ENCODE assay signal across 8 mouse cellular contexts in genomic region chr16:87501304-87502078, GRCm38 (mm10). TPM values are rescaled to one million over a fixed set of nuclear protein-coding genes. Genes with fewer than 3 reads are reported as not detected.
DNase-seq lines count a peak whose midpoint lies in the region; ATAC-seq and TF ChIP-seq lines count a peak whose summit lies in the region.

No protein-coding gene starts in this region.

- no peak for TF ChIP-seq CTCF in brain, embryonic 14.5 days (IDR thresholded peaks at IDR 0.05; ENCODE audit: borderline replicate concordance, extremely low read depth, insufficient read depth, insufficient read length)
- no peak for TF ChIP-seq CTCF in heart, postnatal 0 days (IDR thresholded peaks at IDR 0.05; ENCODE audit: low read depth)

- no peak for TF ChIP-seq EP300 in heart, postnatal 0 days (IDR thresholded peaks at IDR 0.05; ENCODE audit: low read depth)

- WGBS in heart, postnatal 0 days: 8% methylated on average over 13 of the region's 13 CpGs
- 68% methylated on average over 13 of the region's 13 CpGs for WGBS in midbrain, embryonic 11.5 days

- no peak overlapping the region for H3K9ac ChIP-seq in heart, postnatal 0 days (replicated peaks; ENCODE audit: low read depth, low read length)
- no peak overlapping the region for H3K9ac ChIP-seq in midbrain, embryonic 11.5 days (ENCODE audit: low read length)

- TF ChIP-seq POLR2A in brain, embryonic 14.5 days (IDR thresholded peaks at IDR 0.05; ENCODE audit: borderline replicate concordance, extremely low read depth, insufficient read depth, insufficient read length, poor library complexity, severe bottlenecking): no peak

- H3K4me2 ChIP-seq in heart, postnatal 0 days (ENCODE audit: low read depth, low read length): peak overlapping the region; percentile 20; the same call in 1 of the 2 replicates
- H3K4me2 ChIP-seq in midbrain, embryonic 11.5 days: no peak overlapping the region

- peaks cover 17% of the 10 kb centered on the region for H3K4me1 ChIP-seq in heart, postnatal 0 days (ENCODE audit: control insufficient read depth, insufficient read depth)
- peaks cover 5% of the 10 kb centered on the region for H3K4me1 ChIP-seq in midbrain, embryonic 11.5 days (ENCODE audit: control insufficient read depth, insufficient read depth, low read length)

- H3K4me3 ChIP-seq in heart, postnatal 0 days (ENCODE audit: low read depth, low read length): no peak overlapping the region
- no peak overlapping the region for H3K4me3 ChIP-seq in midbrain, embryonic 11.5 days (ENCODE audit: low read depth, low read length)

- no peaks in the 10 kb centered on the region for H3K36me3 ChIP-seq in heart, postnatal 0 days (replicated peaks; ENCODE audit: control insufficient read depth, insufficient read depth, low read length)
- no peaks in the 10 kb centered on the region for H3K36me3 ChIP-seq in midbrain, embryonic 11.5 days (ENCODE audit: control insufficient read depth, insufficient read depth, low read length)

- peak overlapping the region; percentile 47 for H3K27ac ChIP-seq in heart, postnatal 0 days (ENCODE audit: low read depth)
- no peak overlapping the region for H3K27ac ChIP-seq in midbrain, embryonic 11.5 days (ENCODE audit: low read depth, low read length)

- peak; percentile 83 for ATAC-seq in heart, postnatal 0 days (ENCODE audit: insufficient read depth, low read depth)
- ATAC-seq in midbrain, embryonic 11.5 days (ENCODE audit: low FRiP score): no peak

- no peaks in the 10 kb centered on the region for H3K27me3 ChIP-seq in heart, postnatal 0 days (ENCODE audit: control insufficient read depth, insufficient read depth, low read length)
- H3K27me3 ChIP-seq in midbrain, embryonic 11.5 days (ENCODE audit: control insufficient read depth, insufficient read depth, low read length): no peaks in the 10 kb centered on the region

- intact Hi-C loops in heart, postnatal 25 days (cut with DNase I): no loop called here
- intact Hi-C loops in left cerebral cortex, postnatal 36 days (cut with DNase I): no loop called here

- no peaks in the 10 kb centered on the region for H3K9me3 ChIP-seq in heart, postnatal 0 days (replicated peaks; ENCODE audit: control insufficient read depth, low read length)
- no peaks in the 10 kb centered on the region for H3K9me3 ChIP-seq in midbrain, embryonic 11.5 days (ENCODE audit: control insufficient read depth, low read length)

- peak; percentile 92 for DNase-seq in heart, adult 11 months
- no peak for DNase-seq in heart, postnatal 25 days (ENCODE audit: low spot score)
- peak; percentile 24 for DNase-seq in brain, embryonic 14.5 days (ENCODE audit: low read depth)
- peak; percentile 71 for DNase-seq in heart, postnatal 0 days (ENCODE audit: low spot score)
- DNase-seq in lung, postnatal 10 days: peak; percentile 45
- no peak for DNase-seq in left cerebral cortex, postnatal 36 days (ENCODE audit: low spot score in 2 of 2)
- DNase-seq in gastrocnemius, adult 8-10 months (ENCODE audit: low spot score in 2 of 2): no peak
- no peak for DNase-seq in midbrain, embryonic 11.5 days (ENCODE audit: low spot score, missing footprints)

RNA-seq across cellular contexts. Expression of gene Cct8, which starts 5.8 kb away (rescaled TPM):
- 100 to 1,000 TPM; 144 to 174 TPM for total RNA-seq in heart, postnatal 25 days (2021)
- polyA plus RNA-seq in brain, embryonic 14.5 days (2012; rRNA removed): 180 and 193 TPM in 2 replicates
- 89.7 and 126 TPM in 2 replicates for total RNA-seq in heart, postnatal 0 days (2014; rRNA removed; ENCODE audit: low replicate concordance)
- 202 and 213 TPM in 2 replicates for polyA plus RNA-seq in heart, postnatal 0 days (2015; fragmentation: Nextera tagmentation; extraction: Ambion mirVana)
- total RNA-seq in left cerebral cortex, postnatal 36 days (2021): 100 to 1,000 TPM; 156 to 160 TPM
- total RNA-seq in gastrocnemius, adult 8-10 months (2022): 100 to 1,000 TPM; 100 to 122 (median 106) TPM
- 693 and 743 TPM in 2 replicates for polyA plus RNA-seq in midbrain, embryonic 11.5 days (2014; fragmentation: Nextera tagmentation; extraction: Ambion mirVana)

RNA-seq across cellular contexts. Expression of gene Usp16, which starts 47.0 kb away (rescaled TPM):
- total RNA-seq in heart, postnatal 25 days (2021): 10 to 100 TPM; 46.1 to 47.1 TPM
- polyA plus RNA-seq in brain, embryonic 14.5 days (2012; rRNA removed): 60.4 and 61.9 TPM in 2 replicates
- total RNA-seq in heart, postnatal 0 days (2014; rRNA removed; ENCODE audit: low replicate concordance): 76.8 and 220 TPM in 2 replicates
- 36.1 and 40.8 TPM in 2 replicates for polyA plus RNA-seq in heart, postnatal 0 days (2015; fragmentation: Nextera tagmentation; extraction: Ambion mirVana)
- 10 to 100 TPM; 41.6 to 47.3 TPM for total RNA-seq in left cerebral cortex, postnatal 36 days (2021)
- total RNA-seq in gastrocnemius, adult 8-10 months (2022): 10 to 100 TPM; 55.6 to 73.7 (median 58.3) TPM
- polyA plus RNA-seq in midbrain, embryonic 11.5 days (2014; fragmentation: Nextera tagmentation; extraction: Ambion mirVana): 43.0 and 50.6 TPM in 2 replicates

RNA-seq across cellular contexts. Expression of gene Map3k7cl, which starts 51.6 kb away (rescaled TPM):
- total RNA-seq in heart, postnatal 25 days (2021): 1 to 10 TPM; 2.2 to 2.3 TPM
- 0.38 and 0.49 TPM in 2 replicates for polyA plus RNA-seq in brain, embryonic 14.5 days (2012; rRNA removed)
- 0.43 and 3.6 TPM in 2 replicates for total RNA-seq in heart, postnatal 0 days (2014; rRNA removed; ENCODE audit: low replicate concordance)
- polyA plus RNA-seq in heart, postnatal 0 days (2015; fragmentation: Nextera tagmentation; extraction: Ambion mirVana): 0.73 and 1.0 TPM in 2 replicates
- total RNA-seq in left cerebral cortex, postnatal 36 days (2021): under 1 TPM; 0.57 to 0.62 TPM
- total RNA-seq in gastrocnemius, adult 8-10 months (2022): 10 to 100 TPM in 2 of 4 experiments, 1 to 10 TPM in 2; 4.5 to 12.3 (median 9.6) TPM
- polyA plus RNA-seq in midbrain, embryonic 11.5 days (2014; fragmentation: Nextera tagmentation; extraction: Ambion mirVana): not detected in 2 replicates

Comparison
In these comparisons a context has a peak if more than half of its experiments do, and no peak if none do; other contexts are left out.
1. DNase-seq: peak in heart, adult 11 months (single experiment), brain, embryonic 14.5 days (single experiment), heart, postnatal 0 days (single experiment) and lung, postnatal 10 days (single experiment); none in heart, postnatal 25 days (single experiment), left cerebral cortex, postnatal 36 days (0 of 2), gastrocnemius, adult 8-10 months (0 of 2) and midbrain, embryonic 11.5 days (single experiment).